Mouse (Mus musculus) liver, embryonic 15.5 days (tissue): ENCODE measurements around the gene Traip. TPM values are rescaled to one million over a fixed set of nuclear protein-coding genes. Genes with fewer than 3 reads are reported as not detected.

Experiments
- ATAC-seq: fragments of 200-750 bp; cut with Nextera tagmentation; 2 replicates; pipeline ENCODE4 v1.8.0; 2017; ENCODE audit warnings: moderate number of reproducible peaks, mild to moderate bottlenecking, moderate library complexity; ENCODE audit not compliant: insufficient read depth
- H3K27ac ChIP-seq: fragments of 300-500 bp; sonication (generic); replicated peaks from 2 replicates; pipeline ENCODE4 v1.5.1; 2015; ENCODE audit warnings: mild to moderate bottlenecking, inconsistent platforms
- H3K27me3 ChIP-seq: fragments of 300-500 bp; sonication (generic); 2 replicates; pipeline ENCODE4 v1.6.1; 2015; ENCODE audit warnings: mild to moderate bottlenecking, inconsistent platforms
- H3K36me3 ChIP-seq: fragments of 300-500 bp; sonication (generic); replicated peaks from 2 replicates; pipeline ENCODE4 v1.6.1; 2015; ENCODE audit warnings: moderate library complexity, mild to moderate bottlenecking, inconsistent platforms
- H3K4me1 ChIP-seq: fragments of 300-500 bp; sonication (generic); replicated peaks from 2 replicates; pipeline ENCODE4 v1.6.1; 2015; ENCODE audit warnings: inconsistent platforms
- H3K4me2 ChIP-seq: fragments of 300-500 bp; sonication (generic); 2 replicates; pipeline ENCODE4 v1.6.1; 2015; ENCODE audit warnings: moderate library complexity, mild to moderate bottlenecking, inconsistent platforms
- H3K4me3 ChIP-seq: fragments of 300-500 bp; sonication (generic); replicated peaks from 2 replicates; pipeline ENCODE4 v1.5.1; 2015; ENCODE audit warnings: mild to moderate bottlenecking, inconsistent platforms
- H3K9ac ChIP-seq: fragments of 300-500 bp; sonication (generic); 2 replicates; pipeline ENCODE4 v1.6.1; 2015; ENCODE audit warnings: moderate library complexity, mild to moderate bottlenecking, inconsistent platforms
- H3K9me3 ChIP-seq: fragments of 300-500 bp; sonication (generic); replicated peaks from 2 replicates; pipeline ENCODE4 v1.6.1; 2016; ENCODE audit warnings: inconsistent platforms
- WGBS: fragments of 180-500 bp; shearing (Covaris S2); methylation state at CpG from one replicate; pipeline ENCODE4 v1.1.7; 2015; ENCODE audit warnings: mixed read lengths; ENCODE audit not compliant: insufficient replicate concordance; 5-methylcytosine and 5-hydroxymethylcytosine counted together
- polyA plus RNA-seq: library from polyadenylated mRNA; unstranded; fragments of >200 nt; fragmentation: Nextera tagmentation; extraction: Ambion mirVana; gene quantifications from 2 replicates; pipeline ENCODE4 v1.2.1, GENCODE M21; 2015

The Traip gene
- polyA plus RNA-seq, 1 experiment from 2014 or later: 14.6 TPM

- Histone ChIP-seq H3K4me3 (peak within 1 kb of the TSS; percentile 84), H3K9ac (peak within 1 kb of the TSS; percentile 82), H3K27me3 (no peaks in the 10 kb centered on the region), H3K36me3 (peaks cover 43% of the 10 kb centered on the region), H3K9me3 (no peaks in the 10 kb centered on the region), H3K4me2 (peak within 1 kb of the TSS; percentile 92), H3K4me1 (peaks cover 81% of the 10 kb centered on the region), H3K27ac (peak within 1 kb of the TSS; percentile 97)
- WGBS: under 1% methylated on average over 58 of the region's 58 CpGs
- peak; percentile 74 for ATAC-seq
These were observed 35.5 kb downstream of the Traip start, which contains the start of gene Inka1 for GRCm38 (mm10) chr9:107985131-107986119. Gene Inka1 (minus strand): TSS chr9:107985879.

DNA sequence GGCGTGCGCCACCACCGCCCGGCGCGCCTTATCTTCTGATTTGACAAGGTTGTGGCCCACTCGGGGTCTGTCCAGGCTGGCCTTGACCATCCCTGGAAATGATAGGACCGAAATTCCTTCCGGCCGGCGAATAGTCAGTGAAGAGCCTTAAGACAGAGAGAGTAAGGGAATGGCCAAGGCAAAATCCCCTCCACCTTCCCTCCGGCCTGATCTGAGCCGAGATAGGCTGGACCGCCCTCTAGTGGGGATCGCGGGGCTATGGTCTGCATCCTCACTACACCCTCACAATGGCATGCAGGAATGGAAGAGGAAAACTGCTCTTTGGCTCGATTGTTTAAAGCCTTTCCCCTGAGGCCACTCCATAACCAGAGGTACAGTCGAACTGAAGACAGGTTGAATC lies 36.4 kb downstream of the Traip start:
- Histone ChIP-seq H3K27ac (peak overlapping the region; percentile 97), H3K9ac (peak overlapping the region; percentile 82; the same call in 1 of the 2 replicates), H3K9me3 (no peaks in the 10 kb centered on the region), H3K4me3 (peak overlapping the region; percentile 84), H3K4me1 (peaks cover 72% of the 10 kb centered on the region), H3K4me2 (peak overlapping the region; percentile 92), H3K27me3 (0 out of 2 replicates have a peak, but pooled peaks cover 3% of the 10 kb centered on the region), H3K36me3 (peaks cover 33% of the 10 kb centered on the region)
- WGBS: 1% methylated on average over 18 of the region's 18 CpGs
- ATAC-seq: peak; percentile 8; the same call in 1 of the 2 replicates

DNA sequence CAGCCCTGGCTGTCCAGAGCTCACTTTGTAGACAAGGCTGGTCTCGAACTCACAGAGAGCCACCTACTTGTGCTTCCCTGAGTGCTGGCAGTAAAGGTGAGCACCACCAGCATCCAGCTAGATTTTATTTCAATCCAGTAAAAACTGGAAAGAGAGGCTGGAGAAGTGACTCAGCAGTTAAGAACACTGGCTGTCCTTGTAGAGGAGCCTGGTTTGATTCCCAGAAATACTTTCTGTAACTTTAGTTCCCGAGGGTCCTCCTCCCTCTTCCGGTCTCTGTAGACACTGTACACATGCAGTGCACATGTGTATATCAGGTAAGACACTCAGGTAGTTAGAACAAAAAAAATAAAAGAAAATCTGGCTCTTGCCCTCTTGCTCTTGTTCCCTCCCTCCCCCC lies 38.0 kb downstream of the Traip start:
- H3K9ac ChIP-seq: no peak overlapping the region
- no peak for ATAC-seq
- no peak overlapping the region for H3K4me2 ChIP-seq
- H3K9me3 ChIP-seq: no peaks in the 10 kb centered on the region
- peaks cover 18% of the 10 kb centered on the region for H3K36me3 ChIP-seq
- WGBS: 64% methylated on average over 3 of the region's 3 CpGs
- 0 out of 2 replicates have a peak, but pooled peaks cover 3% of the 10 kb centered on the region for H3K27me3 ChIP-seq
- H3K27ac ChIP-seq: no peak overlapping the region
- no peak overlapping the region for H3K4me3 ChIP-seq
- peaks cover 57% of the 10 kb centered on the region for H3K4me1 ChIP-seq

DNA sequence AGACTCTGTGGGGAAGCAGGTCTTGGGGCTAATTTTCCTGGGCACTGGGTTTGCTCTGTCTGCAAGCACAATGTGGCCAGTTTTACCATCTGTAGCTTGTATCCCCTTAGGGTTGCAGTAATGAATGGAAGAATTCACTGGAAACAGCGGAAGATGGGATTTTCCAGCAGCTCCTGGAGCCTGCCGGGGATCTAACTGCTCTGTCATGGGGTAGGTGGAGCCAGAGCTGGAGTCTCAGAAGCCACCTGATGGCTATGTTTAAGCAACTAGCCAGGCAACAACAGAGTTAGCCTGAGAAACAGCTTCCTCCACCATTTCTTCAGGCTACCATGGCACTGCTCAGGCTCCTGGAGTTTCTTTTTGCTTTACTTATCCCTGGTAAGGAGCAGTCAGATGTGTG lies 42.3 kb downstream of the Traip start, which contains the start of gene Cdhr4:
Cdhr4 (plus strand) TSS at position 301 of the 400 bp plus-strand sequence.
- peaks cover 17% of the 10 kb centered on the region for H3K4me1 ChIP-seq
- no peaks in the 10 kb centered on the region for H3K9me3 ChIP-seq
- H3K9ac ChIP-seq: no peak within 1 kb of the TSS
- H3K36me3 ChIP-seq: no peaks in the 10 kb centered on the region
- no peak within 1 kb of the TSS for H3K27ac ChIP-seq
- H3K4me2 ChIP-seq: no peak within 1 kb of the TSS
- ATAC-seq: no peak
- WGBS: 70% methylated on average over 2 of the region's 2 CpGs
- 0 out of 2 replicates have a peak, but pooled peaks cover 3% of the 10 kb centered on the region for H3K27me3 ChIP-seq
- H3K4me3 ChIP-seq: no peak within 1 kb of the TSS

DNA sequence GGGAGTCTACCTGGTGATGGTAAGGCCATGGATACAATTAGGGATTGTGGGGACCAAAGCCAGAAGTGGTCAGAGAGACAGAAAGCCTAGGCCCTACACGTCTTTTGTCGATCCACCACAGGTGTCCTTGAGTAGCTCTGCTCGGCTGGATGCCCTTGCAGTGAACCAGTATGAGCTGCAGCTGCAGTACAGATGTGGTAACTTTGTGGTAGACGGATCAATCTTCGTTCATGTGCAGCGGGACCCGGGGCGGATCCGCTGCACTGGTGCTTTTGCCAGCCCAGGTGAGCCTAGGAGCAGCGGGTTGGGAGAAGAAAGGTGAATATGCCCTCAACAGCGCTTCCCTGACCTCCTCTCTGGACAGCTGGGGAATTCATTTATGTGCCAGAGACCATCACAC lies 43.1 kb downstream of the Traip start:
- Histone ChIP-seq H3K27ac (no peak overlapping the region), H3K4me1 (peaks cover 11% of the 10 kb centered on the region)
- WGBS: 77% methylated on average over 11 of the region's 11 CpGs

GRCm38 (mm10) chr9:107994464-107994863 lies 44.5 kb downstream of the Traip start:
- ATAC-seq: no peak
- H3K4me3 ChIP-seq: no peak overlapping the region
- no peak overlapping the region for H3K4me2 ChIP-seq
- no peak overlapping the region for H3K9ac ChIP-seq
- WGBS: 15% methylated on average over 2 of the region's 2 CpGs
- 0 out of 2 replicates have a peak, but pooled peaks cover 3% of the 10 kb centered on the region for H3K27me3 ChIP-seq
- peaks cover 9% of the 10 kb centered on the region for H3K4me1 ChIP-seq
- no peaks in the 10 kb centered on the region for H3K9me3 ChIP-seq
- no peaks in the 10 kb centered on the region for H3K36me3 ChIP-seq
- 0 out of 2 replicates have a peak overlapping the region, but pooled peaks have one; percentile 0 for H3K27ac ChIP-seq

More for the DNA sequence above, 43.1 kb downstream of the Traip start:
- Histone ChIP-seq H3K9ac (no peak overlapping the region), H3K36me3 (no peaks in the 10 kb centered on the region), H3K27me3 (0 out of 2 replicates have a peak, but pooled peaks cover 3% of the 10 kb centered on the region), H3K4me2 (no peak overlapping the region), H3K9me3 (no peaks in the 10 kb centered on the region), H3K4me3 (no peak overlapping the region)
- ATAC-seq: no peak

DNA sequence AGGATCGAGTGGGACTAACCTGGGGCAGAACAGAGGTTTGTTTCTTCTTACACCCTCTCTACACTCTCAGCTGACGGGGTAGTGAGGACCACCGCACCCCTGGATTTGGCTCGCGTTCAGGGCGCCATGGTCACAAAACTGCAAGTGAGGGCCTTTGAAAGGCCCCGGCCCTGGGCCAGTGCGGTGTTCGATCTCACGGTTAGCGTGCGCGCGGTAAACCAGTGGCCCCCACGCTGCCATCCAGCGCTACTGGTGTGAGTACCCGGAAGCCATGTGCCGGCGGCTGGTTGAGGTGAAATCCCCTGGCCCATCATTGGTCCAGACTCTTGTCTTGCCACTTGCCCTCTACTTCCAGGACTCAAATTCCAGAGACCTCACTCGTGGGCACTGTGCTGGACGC lies 45.6 kb downstream of the Traip start:
- ATAC-seq: no peak
- no peak overlapping the region for H3K9ac ChIP-seq
- H3K27me3 ChIP-seq: 0 out of 2 replicates have a peak, but pooled peaks cover 3% of the 10 kb centered on the region
- WGBS: 86% methylated on average over 21 of the region's 21 CpGs
- H3K36me3 ChIP-seq: no peaks in the 10 kb centered on the region
- H3K4me2 ChIP-seq: no peak overlapping the region
- no peak overlapping the region for H3K4me3 ChIP-seq
- 0 out of 2 replicates have a peak, but pooled peaks cover 2% of the 10 kb centered on the region for H3K4me1 ChIP-seq
- H3K27ac ChIP-seq: no peak overlapping the region
- no peaks in the 10 kb centered on the region for H3K9me3 ChIP-seq

DNA sequence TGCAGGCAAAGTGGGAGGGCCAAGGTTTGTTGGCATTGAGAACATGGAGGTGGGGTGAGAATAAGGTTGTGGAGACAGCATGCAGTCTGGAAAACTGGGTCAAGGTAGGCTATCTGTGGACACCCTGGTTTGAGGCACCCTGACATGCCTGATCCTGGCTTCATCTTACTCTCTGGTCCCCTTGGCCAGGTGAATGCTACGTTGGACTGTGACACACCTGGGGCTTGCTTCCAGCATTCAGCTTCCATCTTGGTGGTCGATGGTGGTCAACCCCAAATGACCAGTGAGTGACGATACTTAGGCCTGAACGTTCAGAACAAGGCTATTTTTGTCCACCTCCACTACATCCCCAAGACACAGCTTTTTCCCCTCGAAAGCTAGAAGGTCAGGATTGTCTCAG lies 46.1 kb downstream of the Traip start, which contains the start of gene Gm20662:
Gm20662 (plus strand) TSS at position 301 of the 400 bp plus-strand sequence.
- Histone ChIP-seq H3K27me3 (no peaks in the 10 kb centered on the region), H3K9me3 (no peaks in the 10 kb centered on the region), H3K4me3 (no peak within 1 kb of the TSS), H3K9ac (no peak within 1 kb of the TSS), H3K4me2 (no peak within 1 kb of the TSS), H3K27ac (no peak within 1 kb of the TSS), H3K36me3 (no peaks in the 10 kb centered on the region), H3K4me1 (peaks cover 4% of the 10 kb centered on the region; the same call in 1 of the 2 replicates)
- WGBS: 67% methylated on average over 5 of the region's 5 CpGs
- no peak for ATAC-seq

GRCm38 (mm10) chr9:108001922-108002770 lies 52.2 kb downstream of the Traip start, which contains the start of gene Ip6k1:
Gene Ip6k1 (plus strand): TSS chr9:108002501.
- H3K36me3 ChIP-seq: peaks cover 10% of the 10 kb centered on the region
- peak within 1 kb of the TSS; percentile 98 for H3K27ac ChIP-seq
- ATAC-seq: peak; percentile 95
- no peaks in the 10 kb centered on the region for H3K9me3 ChIP-seq
- H3K4me3 ChIP-seq: peak within 1 kb of the TSS; percentile 100
- H3K27me3 ChIP-seq: no peaks in the 10 kb centered on the region
- peak within 1 kb of the TSS; percentile 100 for H3K9ac ChIP-seq
- peak within 1 kb of the TSS; percentile 91 for H3K4me2 ChIP-seq
- under 1% methylated on average over 51 of the region's 51 CpGs for WGBS
- peaks cover 43% of the 10 kb centered on the region for H3K4me1 ChIP-seq

GRCm38 (mm10) chr9:108002778-108003530 lies 53.0 kb downstream of the Traip start:
- peak overlapping the region; percentile 100 for H3K9ac ChIP-seq
- peak overlapping the region; percentile 100 for H3K4me3 ChIP-seq
- H3K27ac ChIP-seq: peak overlapping the region; percentile 98
- peaks cover 10% of the 10 kb centered on the region for H3K36me3 ChIP-seq
- peak overlapping the region; percentile 78 for H3K4me2 ChIP-seq
- no peaks in the 10 kb centered on the region for H3K9me3 ChIP-seq
- no peaks in the 10 kb centered on the region for H3K27me3 ChIP-seq
- WGBS: under 1% methylated on average over 50 of the region's 50 CpGs
- H3K4me1 ChIP-seq: peaks cover 51% of the 10 kb centered on the region
- peak; percentile 56 for ATAC-seq
